Mouse (Mus musculus) right cerebral cortex, postnatal 10 days (tissue): ENCODE measurements around the gene Bank1.

Experiments used
- DNase-seq, 2 experiments: peaks; one replicate each; pipeline ENCODE4 v3.0.0; 2021; ENCODE audit warnings: low spot score in 2 of 2

The Bank1 gene

GRCm38 (mm10) chr3:136103339-136103738 lies 222.5 kb downstream of the Bank1 start:
- no peak for DNase-seq

GRCm38 (mm10) chr3:136100973-136101500 lies 224.8 kb downstream of the Bank1 start:
- no peak for DNase-seq

GRCm38 (mm10) chr3:136100292-136100691 lies 225.6 kb downstream of the Bank1 start:
- DNase-seq, result no peak

- no peak for DNase-seq
Measured at GRCm38 (mm10) chr3:136086948-136087660, 238.8 kb downstream of the Bank1 start.

GRCm38 (mm10) chr3:136086431-136086830 lies 239.4 kb downstream of the Bank1 start:
- no peak for DNase-seq

- no peak for DNase-seq
Measured at GRCm38 (mm10) chr3:136085077-136085476, 240.8 kb downstream of the Bank1 start.

GRCm38 (mm10) chr3:136084066-136084465 lies 241.8 kb downstream of the Bank1 start:
- DNase-seq, result no peak

- no peak for DNase-seq
Measured at GRCm38 (mm10) chr3:136081264-136081663, 244.6 kb downstream of the Bank1 start.

GRCm38 (mm10) chr3:136078535-136078934 lies 247.3 kb downstream of the Bank1 start:
- DNase-seq, result no peak

- DNase-seq, result no peak
Measured at GRCm38 (mm10) chr3:136070394-136070793, 255.5 kb downstream of the Bank1 start.

- no peak for DNase-seq
Measured at GRCm38 (mm10) chr3:136061907-136062306, 264.0 kb downstream of the Bank1 start.

- DNase-seq, result no peak
Measured at GRCm38 (mm10) chr3:136050635-136051034, 275.2 kb downstream of the Bank1 start.

- no peak for DNase-seq
Measured at GRCm38 (mm10) chr3:136050215-136050614, 275.7 kb downstream of the Bank1 start.

GRCm38 (mm10) chr3:136048026-136048425 lies 277.8 kb downstream of the Bank1 start:
- DNase-seq, result no peak

GRCm38 (mm10) chr3:136045381-136045780 lies 280.5 kb downstream of the Bank1 start:
- no peak for DNase-seq

- no peak for DNase-seq
Measured at GRCm38 (mm10) chr3:136040041-136040440, 285.8 kb downstream of the Bank1 start.

GRCm38 (mm10) chr3:136039446-136039845 lies 286.4 kb downstream of the Bank1 start:
- DNase-seq, result peak; percentile 29 to 46

- DNase-seq, result no peak
Measured at GRCm38 (mm10) chr3:136037254-136037653, 288.6 kb downstream of the Bank1 start.

- no peak for DNase-seq
Measured at GRCm38 (mm10) chr3:136035784-136036183, 290.1 kb downstream of the Bank1 start.

GRCm38 (mm10) chr3:136024876-136025275 lies 301.0 kb downstream of the Bank1 start:
- no peak for DNase-seq

- DNase-seq, result no peak
Measured at GRCm38 (mm10) chr3:136017517-136017916, 308.3 kb downstream of the Bank1 start.

GRCm38 (mm10) chr3:136010616-136011015 lies 315.2 kb downstream of the Bank1 start:
- no peak for DNase-seq

GRCm38 (mm10) chr3:136007846-136008245 lies 318.0 kb downstream of the Bank1 start:
- DNase-seq, result peak; percentile 70 to 86
